Mouse (Mus musculus) G1E (cell line): Measurements from ENCODE around the gene Sim2. TPM values are rescaled to one million over a fixed set of nuclear protein-coding genes. Genes with fewer than 3 reads are reported as not detected.

Experiments
- ATAC-seq: 2 replicates; pipeline ENCODE4 v1.8.0; 2016; ENCODE audit warnings: mild to moderate bottlenecking; ENCODE audit not compliant: insufficient number of reproducible peaks, poor library complexity, low FRiP score, severe bottlenecking; ENCODE audit errors: extremely low read depth
- DNase-seq: peaks from one replicate; pipeline ENCODE4 v3.0.0; 2012; ENCODE audit warnings: low spot score
- H3K27me3 ChIP-seq: 2 replicates; pipeline ENCODE4 v1.6.1; 2012; ENCODE audit warnings: mild to moderate bottlenecking, low read length, inconsistent platforms; ENCODE audit not compliant: insufficient read depth
- H3K36me3 ChIP-seq: replicated peaks from 2 replicates; pipeline ENCODE3; 2012; ENCODE audit warnings: mild to moderate bottlenecking, inconsistent platforms
- H3K4me1 ChIP-seq: 2 replicates; pipeline ENCODE4 v1.6.1; 2012; ENCODE audit warnings: low read depth, low read length, inconsistent platforms, mixed read lengths; ENCODE audit not compliant: insufficient read depth
- H3K4me3 ChIP-seq: 2 replicates; pipeline ENCODE4 v1.5.1; 2012; ENCODE audit warnings: low read depth, mild to moderate bottlenecking, inconsistent platforms, low read length, moderate library complexity, mixed read lengths
- H3K9me3 ChIP-seq: replicated peaks from 2 replicates; pipeline ENCODE4 v1.6.1; 2012; ENCODE audit warnings: inconsistent platforms
- CTCF ChIP-seq: IDR thresholded peaks from 2 replicates; pipeline ENCODE4 v1.5.1; 2012; ENCODE audit warnings: low read depth, low read length, inconsistent platforms, mixed read lengths
- GATA1 ChIP-seq: IDR thresholded peaks from 2 replicates; pipeline ENCODE4 v1.6.1; 2012; ENCODE audit warnings: borderline replicate concordance, low read length, inconsistent platforms, mixed read lengths
- GATA2 ChIP-seq: IDR thresholded peaks from 2 replicates; pipeline ENCODE4 v1.6.1; 2012; ENCODE audit warnings: low read depth, low read length, inconsistent platforms, borderline replicate concordance
- POLR2AphosphoS5 ChIP-seq: IDR thresholded peaks from 2 replicates; pipeline ENCODE4 v1.6.1; 2012; ENCODE audit warnings: low read depth, low read length, inconsistent platforms; ENCODE audit not compliant: insufficient replicate concordance
- TAL1 ChIP-seq: conservative IDR thresholded peaks from 2 replicates; pipeline ENCODE4 v1.6.1; 2012; ENCODE audit warnings: low read depth, low read length, inconsistent platforms, mixed read lengths
- polyA plus RNA-seq: library from polyadenylated mRNA; stranded (reverse); fragments of >175 nt; gene quantifications from 2 replicates; pipeline ENCODE4 v1.2.3, GENCODE M21; 2012
- total RNA-seq, 2 experiments: library from RNA; stranded (forward) in 1 of 2; stranded (reverse) in 1 of 2; fragments of 200-1000 nt in 1 of 2; fragments of >200 nt in 1 of 2; fragmentation: Nextera tagmentation in 1 of 2; gene quantifications; 2 replicates each; pipeline ENCODE4 v1.2.3; 2014 to 2017

Sim2 gene
- total and polyA plus RNA-seq, 3 experiments, result not detected

- DNase-seq, result no peak
- Histone ChIP-seq H3K36me3 (no peaks in the 10 kb centered on the region), H3K4me1 (no peaks in the 10 kb centered on the region), H3K4me3 (no peak overlapping the region), H3K27me3 (peaks cover 6% of the 10 kb centered on the region), H3K9me3 (no peaks in the 10 kb centered on the region)
- TF ChIP-seq GATA1, result no peak
- no peak for TF ChIP-seq CTCF
- TF ChIP-seq TAL1, result no peak
- TF ChIP-seq GATA2, result no peak
- no peak for TF ChIP-seq POLR2AphosphoS5
- ATAC-seq, result no peak
Observed at GRCm38 (mm10) chr16:94164978-94165377, 80.2 kb downstream of the Sim2 start.

GRCm38 (mm10) chr16:94168655-94169545, 84.2 kb downstream of the Sim2 start:
- Histone ChIP-seq H3K4me1 (no peaks in the 10 kb centered on the region), H3K9me3 (no peaks in the 10 kb centered on the region), H3K36me3 (no peaks in the 10 kb centered on the region), H3K27me3 (no peaks in the 10 kb centered on the region; the same call in 1 of the 2 replicates), H3K4me3 (no peak overlapping the region)
- TF ChIP-seq TAL1, result no peak
- no peak for TF ChIP-seq GATA1
- TF ChIP-seq CTCF, result no peak
- TF ChIP-seq GATA2, result no peak
- TF ChIP-seq POLR2AphosphoS5, result no peak
- DNase-seq (no peak), ATAC-seq (no peak)

GRCm38 (mm10) chr16:94170218-94170617, 85.5 kb downstream of the Sim2 start:
- Histone ChIP-seq H3K4me3 (no peak overlapping the region), H3K9me3 (no peaks in the 10 kb centered on the region), H3K4me1 (no peaks in the 10 kb centered on the region), H3K27me3 (no peaks in the 10 kb centered on the region; the same call in 1 of the 2 replicates), H3K36me3 (no peaks in the 10 kb centered on the region)
- no peak for ATAC-seq
- no peak for DNase-seq
- TF ChIP-seq CTCF, result no peak
- TF ChIP-seq TAL1, result no peak
- no peak for TF ChIP-seq GATA1
- TF ChIP-seq GATA2, result no peak
- no peak for TF ChIP-seq POLR2AphosphoS5

GRCm38 (mm10) chr16:94173361-94173760, 88.6 kb downstream of the Sim2 start:
- DNase-seq (no peak), ATAC-seq (no peak)
- Histone ChIP-seq H3K36me3 (no peaks in the 10 kb centered on the region), H3K4me1 (no peaks in the 10 kb centered on the region), H3K4me3 (no peak overlapping the region), H3K27me3 (no peaks in the 10 kb centered on the region; the same call in 1 of the 2 replicates), H3K9me3 (no peaks in the 10 kb centered on the region)
- no peak for TF ChIP-seq CTCF
- TF ChIP-seq TAL1, result no peak
- TF ChIP-seq POLR2AphosphoS5, result no peak
- no peak for TF ChIP-seq GATA1
- no peak for TF ChIP-seq GATA2

GRCm38 (mm10) chr16:94175366-94175986, 90.7 kb downstream of the Sim2 start:
- TF ChIP-seq CTCF, result no peak
- no peak for TF ChIP-seq GATA2
- no peak for TF ChIP-seq GATA1
- TF ChIP-seq POLR2AphosphoS5, result no peak
- TF ChIP-seq TAL1, result no peak
- no peak overlapping the region for H3K4me3 ChIP-seq
- H3K27me3 ChIP-seq, result no peaks in the 10 kb centered on the region; the same call in 1 of the 2 replicates
- H3K4me1 ChIP-seq, result no peaks in the 10 kb centered on the region
- H3K9me3 ChIP-seq, result no peaks in the 10 kb centered on the region
- H3K36me3 ChIP-seq, result no peaks in the 10 kb centered on the region
- DNase-seq (no peak), ATAC-seq (no peak)

Other genes starting within 250 kb of the Sim2 start
- 36.3 and 41.9 TPM in 2 replicates for gene Chaf1b, start 201.0 kb upstream of the Sim2 start, total RNA-seq (2014; fragmentation: Nextera tagmentation)
- 49.7 and 53.1 TPM in 2 replicates for gene Chaf1b, start 201.0 kb upstream of the Sim2 start, total RNA-seq (2017)
- gene Chaf1b, start 201.0 kb upstream of the Sim2 start, polyA plus RNA-seq, result 50.3 and 67.9 TPM in 2 replicates
- gene Cldn14, start 76.1 kb upstream of the Sim2 start, total RNA-seq (2014; fragmentation: Nextera tagmentation), result not detected in 2 replicates
- gene Cldn14, start 76.1 kb upstream of the Sim2 start, total RNA-seq (2017), result 0.06 TPM in 1 of 2 replicates, not detected in the other
- gene Cldn14, start 76.1 kb upstream of the Sim2 start, polyA plus RNA-seq, result not detected in 2 replicates
- gene Hlcs, start 228.6 kb downstream of the Sim2 start, total RNA-seq (2014; fragmentation: Nextera tagmentation), result 13.7 and 15.5 TPM in 2 replicates
- 2.1 and 3.7 TPM in 2 replicates for gene Hlcs, start 228.6 kb downstream of the Sim2 start, total RNA-seq (2017)
- 2.9 and 3.1 TPM in 2 replicates for gene Hlcs, start 228.6 kb downstream of the Sim2 start, polyA plus RNA-seq
- not detected in 2 replicates for gene Ripply3, start 243.5 kb downstream of the Sim2 start, total RNA-seq (2014; fragmentation: Nextera tagmentation)
- 0.05 TPM in 1 of 2 replicates, not detected in the other for gene Ripply3, start 243.5 kb downstream of the Sim2 start, total RNA-seq (2017)
- gene Ripply3, start 243.5 kb downstream of the Sim2 start, polyA plus RNA-seq, result not detected in 2 replicates